In the genomic region with DNA sequence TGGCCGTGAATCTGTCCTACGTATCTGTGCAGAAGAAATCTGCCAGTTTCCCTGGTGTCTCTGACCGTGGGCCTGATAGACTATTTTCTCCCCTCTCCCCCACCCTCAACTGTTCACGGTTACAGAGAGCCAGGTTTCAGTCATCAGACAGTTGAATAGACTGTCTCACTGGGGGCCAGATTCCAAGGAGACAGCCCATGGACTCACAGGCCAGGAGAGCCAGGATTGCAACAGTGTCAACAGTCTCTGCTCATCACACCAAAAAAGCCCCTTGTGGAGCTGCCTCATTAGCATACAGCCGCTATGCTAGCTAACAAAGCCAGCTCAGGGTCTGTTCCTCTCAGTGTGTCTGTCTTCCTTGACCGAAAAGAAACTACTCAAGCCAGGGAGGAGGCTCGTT, we compare ENCODE assay signal across 8 mouse cellular contexts.
DNase-seq lines count a peak whose midpoint lies in the region; ATAC-seq lines count a peak whose summit lies in the region.

No protein-coding gene starts in this region.

- peaks cover 36% of the 10 kb centered on the region for H3K4me1 ChIP-seq in liver, embryonic 12.5 days
- peaks cover 12% of the 10 kb centered on the region for H3K4me1 ChIP-seq in liver, embryonic 11.5 days (replicated peaks; ENCODE audit: control insufficient read depth, insufficient read depth, low read length)
- peaks cover 50% of the 10 kb centered on the region for H3K4me1 ChIP-seq in embryonic facial prominence, embryonic 12.5 days
- peaks cover 65% of the 10 kb centered on the region for H3K4me1 ChIP-seq in neural tube, embryonic 12.5 days

- no peaks in the 10 kb centered on the region for H3K27me3 ChIP-seq in liver, embryonic 12.5 days (replicated peaks)
- no peaks in the 10 kb centered on the region for H3K27me3 ChIP-seq in liver, embryonic 11.5 days (replicated peaks; ENCODE audit: control insufficient read depth, insufficient read depth, low read length)
- H3K27me3 ChIP-seq in embryonic facial prominence, embryonic 12.5 days: 0 out of 2 replicates have a peak, but pooled peaks cover 4% of the 10 kb centered on the region
- no peaks in the 10 kb centered on the region for H3K27me3 ChIP-seq in neural tube, embryonic 12.5 days (replicated peaks)

- H3K4me3 ChIP-seq in liver, embryonic 12.5 days: no peak overlapping the region
- no peak overlapping the region for H3K4me3 ChIP-seq in liver, embryonic 11.5 days (ENCODE audit: low read depth, low read length)
- no peak overlapping the region for H3K4me3 ChIP-seq in embryonic facial prominence, embryonic 12.5 days
- no peak overlapping the region for H3K4me3 ChIP-seq in neural tube, embryonic 12.5 days

- peak overlapping the region; percentile 6; the same call in 1 of the 2 replicates for H3K4me2 ChIP-seq in liver, embryonic 12.5 days
- H3K4me2 ChIP-seq in liver, embryonic 11.5 days: no peak overlapping the region
- H3K4me2 ChIP-seq in embryonic facial prominence, embryonic 12.5 days (replicated peaks): no peak overlapping the region
- H3K4me2 ChIP-seq in neural tube, embryonic 12.5 days (replicated peaks): no peak overlapping the region

- H3K9ac ChIP-seq in liver, embryonic 12.5 days: no peak overlapping the region
- no peak overlapping the region for H3K9ac ChIP-seq in liver, embryonic 11.5 days (ENCODE audit: low read depth, low read length)
- no peak overlapping the region for H3K9ac ChIP-seq in embryonic facial prominence, embryonic 12.5 days
- no peak overlapping the region for H3K9ac ChIP-seq in neural tube, embryonic 12.5 days

- no peak for DNase-seq in liver, embryonic 11.5 days (ENCODE audit: low spot score)
- no peak for DNase-seq in natural killer cell, adult 2 months (ENCODE audit: low spot score in 2 of 2)
- no peak for DNase-seq in layer of hippocampus, adult 18-20 months (ENCODE audit: low spot score in 2 of 2)
- no peak for DNase-seq in layer of hippocampus, adult 8-10 months (ENCODE audit: low spot score in 2 of 2)

- ATAC-seq in liver, embryonic 12.5 days: no peak
- ATAC-seq in liver, embryonic 11.5 days (replicated peaks; ENCODE audit: low FRiP score): no peak
- ATAC-seq in embryonic facial prominence, embryonic 12.5 days (ENCODE audit: insufficient number of reproducible peaks, insufficient read depth, low FRiP score, low TSS enrichment): no peak
- ATAC-seq in inflammation-experienced regulatory T-cells, adult 6 months: peak; percentile 14
- ATAC-seq in neural tube, embryonic 12.5 days (ENCODE audit: low FRiP score, low read depth): peak; percentile 65

- 33% methylated on average over 7 of the region's 7 CpGs for WGBS in liver, embryonic 12.5 days (ENCODE audit: insufficient replicate concordance)
- WGBS in liver, embryonic 11.5 days: 40% methylated on average over 7 of the region's 7 CpGs
- 42% methylated on average over 7 of the region's 7 CpGs for WGBS in embryonic facial prominence, embryonic 12.5 days
- WGBS in neural tube, embryonic 12.5 days: 8% methylated on average over 7 of the region's 7 CpGs

- H3K36me3 ChIP-seq in liver, embryonic 12.5 days: no peaks in the 10 kb centered on the region
- H3K36me3 ChIP-seq in liver, embryonic 11.5 days (ENCODE audit: control insufficient read depth, insufficient read depth, low read length): no peaks in the 10 kb centered on the region
- no peaks in the 10 kb centered on the region for H3K36me3 ChIP-seq in embryonic facial prominence, embryonic 12.5 days
- no peaks in the 10 kb centered on the region for H3K36me3 ChIP-seq in neural tube, embryonic 12.5 days

- H3K27ac ChIP-seq in liver, embryonic 12.5 days: no peak overlapping the region
- no peak overlapping the region for H3K27ac ChIP-seq in liver, embryonic 11.5 days (ENCODE audit: low read depth, low read length)
- peak overlapping the region; percentile 68 for H3K27ac ChIP-seq in embryonic facial prominence, embryonic 12.5 days
- H3K27ac ChIP-seq in neural tube, embryonic 12.5 days: peak overlapping the region; percentile 63

- no peaks in the 10 kb centered on the region for H3K9me3 ChIP-seq in liver, embryonic 12.5 days (replicated peaks)
- H3K9me3 ChIP-seq in liver, embryonic 11.5 days (ENCODE audit: control insufficient read depth, low read length): no peaks in the 10 kb centered on the region
- no peaks in the 10 kb centered on the region for H3K9me3 ChIP-seq in embryonic facial prominence, embryonic 12.5 days
- no peaks in the 10 kb centered on the region for H3K9me3 ChIP-seq in neural tube, embryonic 12.5 days

Comparison
In these comparisons a context has a peak if more than half of its experiments do, and no peak if none do; other contexts are left out.
1. ATAC-seq: peak in inflammation-experienced regulatory T-cells, adult 6 months (single experiment) and neural tube, embryonic 12.5 days (single experiment); none in liver, embryonic 12.5 days (single experiment), liver, embryonic 11.5 days (single experiment) and embryonic facial prominence, embryonic 12.5 days (single experiment).
2. H3K27ac ChIP-seq: peak in embryonic facial prominence, embryonic 12.5 days (single experiment) and neural tube, embryonic 12.5 days (single experiment); none in liver, embryonic 12.5 days (single experiment) and liver, embryonic 11.5 days (single experiment).